Mouse (Mus musculus) left cerebral cortex, postnatal 4 days (tissue): Measurements from ENCODE around the gene Supt6. TPM values are rescaled to one million over a fixed set of nuclear protein-coding genes. Genes with fewer than 3 reads are reported as not detected.

Experiments
- DNase-seq: peaks from one replicate; pipeline ENCODE4 v3.0.0-alpha.2; 2022
- intact Hi-C: fragments of 180-260 bp; cut with DNase I; formaldehyde crosslinking; loops from one replicate; pipeline ENCODE4 v1.15.1; 2025
- total RNA-seq, 2 experiments: library from RNA; stranded (reverse); gene quantifications; 2 replicates each; pipeline ENCODE4 v1.2.3; 2021

Gene Supt6
- total RNA-seq, 2 experiments from 2014 or later = 72.5 to 75.1 TPM

GRCm38 (mm10) chr11:78183884-78184514 is 61.8 kb downstream of the Supt6 start:
- intact Hi-C loops = no loop called here
- DNase-seq = no peak

- peak; percentile 84 for DNase-seq
- intact Hi-C loops = no loop called here
Observed at GRCm38 (mm10) chr11:78182961-78183844, 62.6 kb downstream of the Supt6 start, which contains the start of gene Rpl23a. Rpl23a (minus strand) TSS chr11:78183584.

DNA sequence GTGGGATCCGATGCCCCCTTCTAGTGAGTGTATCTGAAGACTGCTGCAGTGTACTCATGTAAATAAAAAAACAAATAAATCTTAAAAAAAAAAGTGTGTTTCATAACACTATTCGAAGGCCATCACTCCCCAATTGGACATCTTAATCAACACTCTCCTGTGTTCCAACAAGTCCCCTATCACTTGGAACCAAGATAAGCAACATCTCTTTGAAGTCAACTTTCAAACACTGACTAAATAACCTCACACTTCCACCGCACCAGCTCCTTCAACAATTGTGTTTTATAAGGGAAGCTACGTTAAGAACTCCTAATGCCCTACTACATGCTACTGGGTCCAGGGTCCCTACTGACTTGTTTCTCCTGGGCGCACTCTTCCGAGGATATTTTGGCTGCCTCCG is 63.3 kb downstream of the Supt6 start:
- DNase-seq = no peak
- intact Hi-C loops = no loop called here

DNA sequence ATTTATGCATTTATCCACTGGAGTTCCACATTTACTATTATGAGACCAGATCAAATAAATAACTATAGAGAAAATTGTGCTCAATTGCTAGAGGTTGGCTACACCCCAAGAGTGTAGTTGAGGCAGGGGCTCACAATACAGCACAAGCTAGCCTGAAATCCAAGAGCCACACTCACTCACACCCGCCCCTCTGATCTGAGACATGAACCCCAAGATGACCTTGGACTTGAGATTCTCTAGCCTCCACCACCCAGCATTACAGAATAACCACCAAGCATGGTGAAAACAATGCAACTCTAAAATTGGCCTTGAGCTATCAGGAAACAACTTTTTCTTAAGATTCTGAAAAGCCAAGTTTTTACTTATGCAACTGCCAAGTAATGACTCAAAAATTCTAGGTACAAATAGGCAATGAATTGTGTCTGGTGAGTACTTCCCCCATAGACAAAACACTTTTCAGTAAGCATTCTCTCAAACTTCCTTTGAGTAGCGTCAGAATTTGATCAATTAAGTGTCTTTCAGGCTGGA is 63.9 kb downstream of the Supt6 start:
- DNase-seq = no peak
- intact Hi-C loops = no loop called here

- intact Hi-C loops = no loop called here
Observed at GRCm38 (mm10) chr11:78180081-78180761, 65.6 kb downstream of the Supt6 start.

DNA sequence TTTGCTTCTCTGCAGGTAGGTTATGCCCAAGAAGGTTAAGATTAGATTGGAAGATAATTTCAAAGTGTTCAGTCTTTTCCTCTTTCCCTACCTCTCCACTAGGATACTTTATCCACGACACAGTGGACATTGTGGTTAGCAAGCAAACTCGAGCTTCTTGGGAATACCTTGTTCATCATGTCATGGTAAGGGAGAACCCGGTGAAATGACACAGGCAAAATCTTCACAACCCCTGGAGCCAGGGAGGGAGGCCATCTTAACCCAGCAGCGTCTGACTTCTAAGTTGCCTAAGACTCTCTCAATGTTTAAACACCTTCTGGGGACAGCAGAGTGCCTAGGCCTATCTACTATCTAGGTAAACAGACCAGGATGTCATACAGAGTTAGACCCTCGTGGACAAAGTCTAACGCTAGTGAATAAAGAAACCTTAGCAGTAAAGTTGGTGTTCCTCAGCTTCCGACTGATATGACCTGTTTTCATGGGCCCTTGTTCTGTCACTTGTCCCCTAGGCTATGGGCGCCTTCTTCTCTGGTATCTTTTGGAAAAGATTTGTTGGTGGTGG is 66.3 kb downstream of the Supt6 start:
- intact Hi-C loops = loop anchor here (5.0 kb wide), 1 partner anchor 142 kb away; the partner anchor contains the start of gene Flot2

More at GRCm38 (mm10) chr11:78180081-78180761, 65.6 kb downstream of the Supt6 start:
- DNase-seq = no peak

GRCm38 (mm10) chr11:78178859-78179437 is 66.8 kb downstream of the Supt6 start:
- intact Hi-C loops = loop anchor here (5.0 kb wide), 1 partner anchor 142 kb away; the partner anchor contains the start of gene Flot2
- DNase-seq = peak; percentile 80

More for the DNA sequence above, 66.3 kb downstream of the Supt6 start:
- no peak for DNase-seq

DNA sequence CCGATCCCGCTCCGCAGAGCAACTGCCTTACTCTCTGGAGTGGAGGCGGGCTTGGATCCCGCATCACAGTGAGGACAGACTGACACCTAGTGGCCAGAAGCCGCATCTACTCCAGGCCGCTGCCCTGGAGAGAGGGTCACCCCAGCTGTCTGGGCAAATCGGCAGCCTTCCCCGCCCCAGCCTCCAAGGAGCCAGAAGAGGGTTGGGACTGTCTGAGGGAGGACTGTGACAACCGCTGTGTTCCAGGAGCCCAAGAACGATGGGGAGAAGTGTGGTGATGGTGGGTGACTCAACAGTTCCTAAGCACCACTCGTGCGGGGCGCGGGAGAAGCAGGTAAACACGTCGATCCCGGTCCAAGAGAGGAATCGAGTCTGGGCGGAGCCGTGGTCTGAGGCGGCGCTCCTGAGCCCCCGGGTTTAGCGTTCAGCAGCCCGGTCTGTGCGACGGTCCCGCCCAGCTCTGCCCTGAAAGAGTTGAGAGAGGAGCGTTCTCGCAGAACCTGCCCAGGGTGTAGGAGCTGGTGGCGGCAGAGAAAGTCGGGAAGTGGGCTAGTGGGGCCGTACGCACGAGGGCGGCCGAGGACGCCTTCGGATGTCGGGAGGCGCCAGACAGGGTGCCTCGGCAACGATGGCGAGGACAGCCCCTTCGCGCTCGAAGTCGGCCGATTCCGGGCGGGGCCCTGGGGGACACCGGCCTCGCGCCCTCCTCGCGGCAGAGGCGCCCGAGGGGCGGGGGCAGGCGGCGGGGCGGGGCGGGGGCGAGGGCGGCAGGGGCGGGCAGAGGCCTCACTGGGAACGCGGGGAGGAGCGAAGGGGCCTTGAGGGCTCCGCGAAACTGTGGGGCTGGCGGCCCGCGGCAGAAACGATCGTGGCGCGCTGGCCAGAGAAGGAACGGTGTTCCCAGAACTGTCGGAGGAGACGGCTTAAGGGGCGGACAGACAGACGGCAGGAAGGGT is 67.6 kb downstream of the Supt6 start:
- intact Hi-C loops = loop anchor here (5.0 kb wide), 1 partner anchor 141 kb away; the partner anchor contains the start of gene Flot2
- peak; percentile 96 for DNase-seq

DNA sequence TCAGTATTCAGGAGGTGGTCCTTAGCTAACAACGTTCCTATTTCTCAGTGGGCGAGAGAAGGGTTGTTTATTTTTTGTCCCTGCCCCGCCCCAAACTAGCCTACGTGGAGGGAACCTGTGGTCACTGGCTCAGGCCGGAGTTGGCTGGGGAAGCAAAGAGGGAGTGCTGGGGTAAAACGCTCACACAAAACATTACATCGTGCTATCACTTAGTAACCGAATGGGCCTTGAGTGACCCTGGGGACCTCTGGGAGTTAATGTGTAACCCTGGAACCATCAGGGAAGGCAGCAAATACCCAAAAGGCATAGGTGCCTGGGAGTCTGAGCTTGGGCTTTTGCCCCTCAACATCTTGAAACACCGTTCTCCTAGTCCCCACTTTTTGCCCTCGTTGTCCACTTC is 68.3 kb downstream of the Supt6 start:
- intact Hi-C loops = loop anchor here (5.0 kb wide), 1 partner anchor 140 kb away; the partner anchor contains the start of gene Flot2
- no peak for DNase-seq

GRCm38 (mm10) chr11:78176905-78177331 is 68.9 kb downstream of the Supt6 start:
- DNase-seq = no peak
- intact Hi-C loops = loop anchor here (5.0 kb wide), 1 partner anchor 140 kb away; the partner anchor contains the start of gene Flot2

- intact Hi-C loops = loop anchor here (5.0 kb wide), 1 partner anchor 139 kb away; the partner anchor contains the start of gene Flot2
- DNase-seq = peak; percentile 87
Observed at GRCm38 (mm10) chr11:78176402-78176862, 69.4 kb downstream of the Supt6 start, which contains the start of the genes Nek8 and Tlcd1. Nek8 (minus strand) TSS chr11:78176675. Tlcd1 (plus strand) TSS chr11:78176711.

DNA sequence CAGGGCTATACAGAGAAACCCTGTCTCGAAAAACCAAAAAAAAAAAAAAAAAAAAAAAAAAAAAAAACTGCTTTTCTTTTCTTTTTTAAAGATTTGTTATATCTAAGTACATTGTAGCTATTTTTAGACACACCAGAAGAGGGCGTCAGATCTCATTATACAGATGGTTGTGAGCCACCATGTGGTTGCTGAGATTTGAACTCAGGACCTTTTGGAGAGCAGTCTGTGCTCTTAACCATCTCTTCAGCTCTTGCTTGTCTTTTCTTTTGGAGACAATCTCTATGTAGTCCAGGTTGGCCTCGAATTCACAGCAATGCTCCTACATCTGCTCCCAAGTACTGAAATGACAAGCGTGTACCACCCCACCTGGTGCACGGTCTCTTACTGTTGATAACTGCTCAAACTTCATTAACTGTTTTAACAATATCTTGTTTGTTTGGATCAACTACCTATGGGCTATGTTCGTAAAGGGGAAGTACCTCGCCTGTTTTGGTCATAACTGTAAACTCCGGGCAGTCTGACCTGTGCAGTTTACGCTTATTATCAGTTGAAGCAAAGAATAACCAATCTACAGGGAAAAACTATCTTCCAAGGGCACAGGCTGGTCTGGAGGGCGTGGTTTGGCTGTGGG is 69.9 kb downstream of the Supt6 start:
- DNase-seq = no peak
- intact Hi-C loops = loop anchor here (5.0 kb wide), 1 partner anchor 139 kb away; the partner anchor contains the start of gene Flot2

DNA sequence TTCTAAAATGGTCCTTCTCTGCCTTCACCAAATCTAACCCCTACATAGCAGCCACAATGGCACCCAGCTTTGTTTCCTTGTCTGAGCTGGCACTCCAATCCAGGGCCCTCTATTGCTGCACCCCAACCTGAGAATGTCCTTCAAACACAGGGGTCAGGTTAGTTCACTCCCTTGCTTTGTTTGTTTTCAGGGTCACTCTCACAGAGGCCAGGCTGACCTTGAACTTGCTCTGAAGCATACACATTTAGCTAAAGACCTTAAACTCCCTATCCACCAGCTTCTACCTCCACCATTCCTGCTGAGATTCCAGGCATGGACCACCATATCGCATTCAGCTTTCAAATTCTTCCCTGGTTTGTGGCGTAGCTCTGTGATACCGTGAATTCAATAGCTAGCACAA is 71.3 kb downstream of the Supt6 start:
- intact Hi-C loops = no loop called here
- no peak for DNase-seq

GRCm38 (mm10) chr11:78172748-78173383 is 72.9 kb downstream of the Supt6 start:
- intact Hi-C loops = no loop called here
- no peak for DNase-seq

DNA sequence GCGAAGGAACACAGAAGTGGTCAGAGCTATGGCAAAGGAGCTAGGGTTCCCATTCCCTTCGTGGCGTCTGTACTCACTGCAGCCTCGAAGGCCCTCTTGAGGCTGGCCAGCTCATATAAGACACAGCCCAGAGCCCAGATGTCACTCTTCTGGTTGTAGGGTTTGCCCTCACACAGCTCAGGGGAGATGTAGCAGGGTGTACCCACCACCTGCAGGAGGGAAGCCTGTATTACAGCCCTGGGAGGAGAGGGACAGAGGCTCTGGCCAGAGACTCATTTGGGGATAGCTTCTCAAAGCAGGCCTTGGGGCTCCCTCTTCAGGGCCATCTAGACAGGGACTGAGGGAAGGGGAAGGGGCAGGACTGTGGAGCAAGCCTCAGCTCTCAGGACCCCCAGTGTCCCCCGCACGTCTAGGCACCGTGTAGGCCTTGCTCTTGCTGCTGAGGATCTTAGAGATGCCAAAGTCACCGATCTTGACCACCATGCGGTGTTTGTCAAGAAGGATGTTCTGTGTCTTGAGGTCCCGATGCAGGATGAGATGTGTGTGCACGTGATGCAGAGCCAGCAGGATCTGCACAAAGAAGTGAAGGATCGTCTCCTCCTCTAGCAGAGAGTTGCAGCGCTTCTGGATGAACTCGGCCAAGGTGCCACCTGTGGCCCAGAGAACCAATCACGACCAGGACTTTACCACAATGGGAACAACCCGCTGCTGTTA is 73.6 kb downstream of the Supt6 start:
- no peak for DNase-seq
- intact Hi-C loops = no loop called here

DNA sequence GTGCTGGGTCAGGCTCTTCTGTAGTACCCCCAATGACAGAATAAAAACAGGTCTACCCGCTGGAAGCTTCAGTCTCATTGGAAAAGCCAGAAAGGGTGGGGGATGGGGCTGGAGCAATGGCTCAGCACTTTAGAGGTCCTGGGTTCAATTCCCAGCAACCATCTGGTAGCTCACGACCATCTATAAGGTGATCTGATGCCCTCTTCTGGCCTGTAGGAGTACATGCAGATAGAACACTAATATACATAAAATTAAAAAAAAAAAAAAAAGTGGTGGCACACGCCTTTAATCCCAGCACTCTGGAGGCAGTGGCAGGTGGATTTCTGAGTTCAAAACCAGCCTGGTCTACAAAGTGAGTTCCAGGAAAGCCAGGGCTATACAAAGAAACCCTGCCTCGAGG is 74.5 kb downstream of the Supt6 start:
- DNase-seq = no peak
- intact Hi-C loops = no loop called here

GRCm38 (mm10) chr11:78170306-78170705 is 75.5 kb downstream of the Supt6 start:
- intact Hi-C loops = no loop called here
- no peak for DNase-seq
